Mouse (Mus musculus) lung, adult 18-20 months (tissue): ENCODE measurements around the gene Slco2a1.

Source experiments
- DNase-seq, 2 experiments: peaks; one replicate each; pipeline ENCODE4 v3.0.0; 2022; ENCODE audit warnings: mixed read lengths in 2 of 2

The Slco2a1 gene

DNA sequence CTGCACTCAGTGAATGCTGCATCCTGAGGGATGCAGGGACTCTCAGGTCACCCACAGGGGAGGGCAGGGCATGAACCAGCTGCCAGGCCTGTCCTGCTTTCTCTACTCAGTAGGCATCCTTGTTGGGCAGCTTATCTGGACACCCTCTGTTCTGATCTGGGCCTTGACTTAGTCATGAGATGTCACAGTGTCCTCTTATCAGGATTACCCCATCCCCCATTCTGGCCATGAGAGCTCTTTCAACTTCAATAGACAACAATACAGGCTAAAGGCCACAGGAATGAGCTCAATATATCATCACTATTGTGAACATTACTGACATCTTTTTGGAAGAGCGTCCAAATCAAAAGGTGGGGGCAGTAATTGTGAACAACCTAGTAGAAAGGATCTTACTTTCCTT, 3.4 kb upstream of the Slco2a1 start:
- DNase-seq = peak; percentile 20 to 61

DNA sequence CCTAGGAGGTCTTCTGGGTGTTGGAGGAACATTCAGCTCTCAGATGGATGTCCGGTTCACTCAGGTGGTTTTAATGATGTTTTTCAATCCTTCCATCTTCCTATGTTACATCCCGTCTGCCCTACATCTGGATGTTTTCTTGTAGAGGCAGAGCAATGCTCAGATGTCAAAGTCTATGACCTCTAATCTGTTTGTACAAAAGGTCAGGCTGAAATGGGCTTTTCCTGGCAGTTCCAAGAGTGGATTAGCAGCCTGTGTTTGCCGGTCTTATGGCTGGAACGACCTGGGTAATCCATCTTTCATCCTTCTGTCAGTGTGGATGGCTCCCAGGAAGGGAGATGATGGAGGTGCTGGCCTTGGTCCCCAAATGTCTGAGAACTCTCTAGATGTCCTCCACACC, 2.6 kb upstream of the Slco2a1 start:
- DNase-seq = no peak

DNA sequence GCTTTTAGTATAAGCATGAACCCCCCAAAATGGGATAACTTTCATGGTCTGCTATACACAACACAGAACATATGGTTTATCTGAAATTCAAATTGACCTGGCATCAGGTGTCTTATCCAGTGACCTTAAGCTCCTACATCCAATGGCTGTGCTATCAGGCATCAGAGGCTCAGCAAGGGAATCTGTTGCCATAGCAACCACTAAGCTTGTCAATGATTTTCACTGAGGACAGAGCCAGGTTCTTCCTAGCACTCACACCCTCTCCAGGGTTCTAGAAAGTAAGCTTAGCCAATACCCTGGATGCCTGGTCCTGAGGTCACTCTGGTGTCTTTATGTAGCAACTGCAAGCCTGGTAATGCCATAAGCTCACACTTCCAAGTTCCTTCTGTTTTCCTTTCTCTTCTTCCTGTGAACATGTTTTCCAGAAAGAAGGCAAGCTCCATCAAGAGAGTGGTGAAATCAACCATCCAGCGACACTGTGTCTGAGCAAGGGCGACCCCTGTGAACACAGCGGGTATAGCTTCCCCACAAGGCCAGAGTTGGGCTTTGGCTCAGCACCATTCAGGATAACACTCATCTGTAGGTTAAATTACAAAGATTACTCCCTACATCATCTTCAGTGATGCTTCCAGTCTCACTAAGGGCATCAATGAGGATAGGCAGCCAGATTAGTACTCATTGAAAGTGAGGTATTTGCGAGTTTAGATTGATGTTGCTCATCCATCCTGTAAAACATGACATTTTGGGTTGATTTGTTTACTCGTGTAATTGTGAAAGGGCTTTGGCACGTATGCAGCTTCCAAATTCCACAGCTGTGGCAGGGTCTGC, 2.0 kb downstream of the Slco2a1 start:
- DNase-seq = no peak

DNA sequence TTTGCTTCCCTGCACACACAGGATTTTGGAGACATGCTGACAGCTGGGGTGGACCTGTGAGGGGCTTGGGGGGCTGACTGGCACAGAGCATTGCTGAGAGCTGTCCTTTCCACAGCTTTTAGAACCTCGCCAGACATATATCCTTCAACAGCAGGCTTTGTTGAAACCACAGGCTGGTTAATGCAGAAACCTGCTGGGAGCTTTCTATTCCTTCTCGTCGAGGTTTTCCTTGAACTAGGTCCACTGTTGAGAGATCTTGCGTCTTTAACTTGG, 2.6 kb downstream of the Slco2a1 start:
- no peak for DNase-seq

DNA sequence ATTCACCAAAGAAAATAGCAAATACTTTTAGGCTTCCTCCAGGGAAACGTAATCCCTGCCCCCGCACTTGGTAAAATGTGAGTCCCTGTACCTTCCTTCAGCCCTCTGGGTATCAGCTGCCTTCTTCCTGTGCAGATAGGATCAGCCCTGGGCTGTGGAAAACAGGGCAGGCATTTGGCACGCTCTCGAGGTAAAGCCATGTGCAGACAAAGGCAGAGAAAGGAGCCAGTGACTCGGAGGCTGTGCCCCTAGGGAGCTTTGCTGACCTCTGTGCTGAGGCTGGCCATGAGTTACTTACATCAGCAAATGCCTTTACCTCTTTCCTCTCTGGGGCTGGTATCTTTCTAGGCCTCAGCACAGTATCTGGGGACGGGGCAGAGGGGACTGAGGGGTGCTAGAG, 4.4 kb downstream of the Slco2a1 start:
- peak; percentile 47 to 61 for DNase-seq

DNA sequence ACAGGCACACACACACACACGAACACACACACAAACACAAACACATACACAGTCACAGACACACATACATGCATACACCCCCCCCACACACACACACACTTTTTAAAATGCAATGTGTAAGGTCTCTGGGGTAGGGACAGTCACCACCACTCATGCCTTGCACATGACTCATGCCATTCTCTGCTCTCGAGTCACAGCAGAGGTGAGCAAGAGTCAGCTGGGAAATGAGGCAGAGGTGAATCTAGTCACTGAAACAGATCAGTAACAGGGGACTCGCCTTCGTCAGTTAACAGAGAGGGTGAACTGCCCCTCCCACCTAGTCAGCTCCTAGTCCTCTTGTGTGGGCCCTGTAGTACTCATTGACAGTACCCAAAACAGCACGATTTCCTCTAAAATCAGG, 5.3 kb downstream of the Slco2a1 start:
- DNase-seq = no peak

DNA sequence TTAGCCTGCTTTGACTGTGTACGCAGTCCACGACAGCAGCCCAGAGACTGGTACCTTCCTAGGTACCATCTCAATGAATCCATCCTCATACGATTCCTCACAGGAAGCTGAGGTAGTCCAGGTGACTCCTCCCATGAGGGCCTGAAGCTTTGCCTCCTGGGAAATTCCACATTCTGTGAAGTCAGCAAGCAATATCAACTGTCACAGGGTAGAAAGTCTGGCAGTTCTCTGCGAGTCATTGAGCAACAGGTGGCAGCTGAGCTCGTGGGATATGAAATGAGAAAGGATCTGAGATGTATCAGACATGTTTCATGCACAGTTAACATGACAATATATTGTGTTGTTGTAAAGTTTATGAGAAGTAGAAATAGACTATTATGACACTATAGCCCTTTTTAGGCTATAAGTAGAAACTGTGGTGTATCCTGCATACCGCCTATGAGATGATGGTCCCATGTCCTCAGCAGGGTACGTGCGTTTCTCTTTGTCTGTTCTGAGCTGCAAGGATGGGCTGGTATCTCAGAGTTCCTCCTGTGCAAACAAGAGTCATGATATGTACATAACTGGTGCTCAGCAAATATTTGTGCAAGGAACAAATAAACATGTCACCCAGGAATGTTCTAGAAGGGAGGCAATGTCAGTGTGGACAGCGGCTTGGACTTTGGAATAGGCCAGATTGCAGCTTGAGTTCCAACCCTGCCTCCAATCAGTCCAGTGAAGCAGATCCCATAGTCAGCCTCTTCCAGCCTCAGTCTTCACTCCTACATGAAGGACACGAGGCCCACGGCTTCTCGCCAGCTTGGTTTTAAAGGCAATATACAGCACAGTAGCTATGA, 7.5 kb downstream of the Slco2a1 start:
- DNase-seq = no peak

DNA sequence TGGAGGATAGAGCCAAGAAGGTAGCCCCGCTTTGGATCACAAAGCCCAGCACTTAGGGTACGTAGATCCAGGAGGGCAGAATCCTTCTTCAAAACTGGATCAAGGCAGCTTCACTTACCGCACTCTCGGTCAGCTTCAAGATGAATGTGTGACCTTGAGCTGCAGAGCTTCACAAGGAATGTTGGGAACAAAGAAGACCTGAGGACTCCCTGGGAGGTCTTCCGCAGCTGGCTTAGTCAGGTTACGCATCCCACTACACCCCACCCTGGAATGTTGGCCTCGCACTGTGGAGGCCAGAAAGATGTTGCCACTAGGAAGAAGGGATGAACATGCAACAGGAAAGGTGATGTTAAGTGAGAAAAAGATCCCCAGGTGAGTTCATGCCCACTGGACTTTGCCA, 11.9 kb downstream of the Slco2a1 start:
- DNase-seq = no peak

DNA sequence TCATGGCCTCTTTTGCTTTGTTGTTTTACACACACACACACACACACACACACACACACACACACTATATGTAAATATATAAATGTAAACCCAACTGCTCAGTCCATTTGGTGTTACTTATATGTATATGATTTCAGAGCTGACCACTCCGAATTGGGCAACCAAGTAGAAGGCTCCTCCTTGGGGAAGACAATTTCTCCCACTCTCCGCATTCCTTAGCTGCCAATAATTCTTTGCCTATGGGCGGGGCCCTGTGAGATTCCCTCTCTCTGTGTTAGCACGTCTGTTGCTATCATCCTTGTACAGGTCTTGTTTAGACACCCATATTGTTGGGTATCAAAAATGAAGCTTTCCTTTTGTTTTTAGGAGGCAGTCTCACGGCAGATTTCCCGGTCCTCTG, 15.8 kb downstream of the Slco2a1 start:
- no peak for DNase-seq

DNA sequence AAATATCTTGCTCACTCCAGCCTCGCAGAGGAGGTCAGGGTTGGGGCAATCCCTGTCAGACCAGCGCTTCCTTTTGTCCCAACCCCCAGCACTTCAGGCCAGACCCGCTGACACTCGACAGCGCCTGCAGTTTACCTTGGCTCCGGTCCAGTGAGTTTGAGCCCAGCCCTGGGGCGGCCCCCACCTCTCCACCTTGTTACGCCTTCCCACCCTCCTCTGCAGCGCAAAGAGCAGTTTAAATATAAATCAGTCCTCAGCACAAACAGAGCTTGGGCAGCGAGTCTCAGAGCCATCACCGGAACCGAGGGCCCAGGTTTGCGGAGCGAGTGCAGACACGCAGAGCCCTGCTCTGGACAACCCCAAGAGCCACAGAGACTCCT, 19.2 kb downstream of the Slco2a1 start:
- DNase-seq = peak; percentile 93 to 95

DNA sequence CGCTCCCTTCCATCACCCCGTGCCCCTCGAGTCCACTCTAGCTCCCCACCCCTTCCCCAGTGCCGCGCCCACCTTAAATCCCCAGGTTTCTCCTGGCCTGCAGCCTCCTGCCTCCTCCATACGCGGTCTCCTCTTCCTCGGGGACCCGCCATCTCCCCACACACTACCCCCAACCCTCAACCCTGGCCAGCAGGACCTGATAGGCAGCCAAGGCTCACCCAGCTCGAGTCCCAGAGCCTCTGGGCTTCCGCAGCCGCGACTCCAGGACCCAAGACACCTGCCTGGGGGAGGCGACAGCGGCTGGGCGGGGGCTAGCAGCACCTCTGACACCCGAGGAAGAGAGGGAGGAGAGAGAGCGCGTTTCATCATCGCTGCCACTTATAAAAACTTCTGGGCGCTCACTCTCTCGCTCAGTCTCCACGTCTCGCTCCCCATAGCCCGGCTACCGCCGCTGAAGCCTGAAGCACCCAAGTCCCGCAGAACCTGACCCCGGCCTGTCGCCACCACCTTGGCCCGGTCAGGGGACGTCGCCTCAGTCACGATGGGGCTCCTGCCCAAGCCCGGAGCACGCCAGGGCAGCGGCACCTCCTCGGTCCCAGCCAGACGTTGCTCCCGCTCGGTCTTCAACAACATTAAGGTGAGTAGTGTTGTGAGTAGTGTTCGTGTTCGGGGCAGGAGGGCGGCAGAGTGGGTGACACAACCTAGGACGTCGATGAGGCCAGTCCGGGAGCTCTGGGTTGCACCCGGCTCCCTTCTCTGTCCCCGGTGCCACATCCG, 19.8 kb downstream of the Slco2a1 start:
- DNase-seq = peak; percentile 72 to 84

DNA sequence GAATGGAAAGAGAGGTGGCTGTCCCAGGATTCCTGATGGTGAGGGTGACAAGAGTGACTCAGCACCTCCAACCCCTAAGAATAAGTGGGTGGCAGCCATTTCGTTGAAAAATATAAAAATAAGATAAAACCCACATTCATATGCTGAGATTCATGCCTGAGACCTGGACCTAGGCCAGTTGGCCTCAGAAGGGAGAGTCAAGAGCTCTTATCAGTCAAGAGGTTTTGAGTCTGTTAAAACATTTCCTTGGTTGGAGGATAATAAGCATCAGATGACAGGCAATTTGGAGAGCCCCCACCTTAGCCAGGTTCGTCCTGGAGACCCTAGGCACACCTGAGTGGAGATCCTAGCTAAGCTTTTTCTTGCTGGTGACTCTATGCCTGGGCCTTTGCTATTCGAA, 21.6 kb downstream of the Slco2a1 start:
- DNase-seq = peak; percentile 57 to 68

DNA sequence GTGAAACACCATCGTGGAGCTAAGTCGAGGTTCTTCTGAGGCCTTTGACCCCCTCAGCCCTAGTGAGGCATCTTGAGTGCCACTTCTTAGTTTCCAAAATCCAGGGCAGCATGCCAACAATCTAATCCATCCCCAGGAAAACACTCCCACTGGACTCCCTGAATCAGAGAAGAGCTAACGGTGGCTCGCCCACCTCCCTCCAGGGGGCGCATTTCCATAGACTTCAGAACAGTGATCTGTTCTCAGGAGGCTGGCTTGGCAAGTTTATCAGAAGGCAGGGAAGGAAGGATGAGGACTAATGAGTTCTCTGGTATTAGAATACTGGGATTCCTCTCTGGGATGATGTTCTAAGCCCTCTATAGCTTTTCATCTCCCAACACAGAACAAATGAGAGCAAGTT, 24.9 kb downstream of the Slco2a1 start:
- DNase-seq = peak; percentile 68 to 83

DNA sequence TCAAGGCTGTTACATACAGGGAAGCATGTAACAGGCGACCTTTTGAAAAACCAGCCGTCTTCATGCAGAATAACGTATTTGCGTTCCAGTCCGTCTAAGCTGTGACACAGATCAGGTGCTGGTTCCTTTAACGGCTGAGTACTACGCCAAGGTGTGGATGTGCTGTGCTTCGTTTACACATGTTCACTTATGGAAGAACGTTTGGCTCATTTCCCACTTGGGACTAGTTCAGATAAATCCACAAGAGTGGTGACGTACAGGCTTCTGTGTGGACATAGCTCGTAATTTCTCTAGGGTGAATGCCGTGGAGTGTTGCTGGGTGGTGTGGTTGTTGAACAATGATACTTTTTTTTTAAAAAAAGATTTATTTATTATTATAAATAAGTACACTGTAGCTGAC, 26.2 kb downstream of the Slco2a1 start:
- DNase-seq = no peak

DNA sequence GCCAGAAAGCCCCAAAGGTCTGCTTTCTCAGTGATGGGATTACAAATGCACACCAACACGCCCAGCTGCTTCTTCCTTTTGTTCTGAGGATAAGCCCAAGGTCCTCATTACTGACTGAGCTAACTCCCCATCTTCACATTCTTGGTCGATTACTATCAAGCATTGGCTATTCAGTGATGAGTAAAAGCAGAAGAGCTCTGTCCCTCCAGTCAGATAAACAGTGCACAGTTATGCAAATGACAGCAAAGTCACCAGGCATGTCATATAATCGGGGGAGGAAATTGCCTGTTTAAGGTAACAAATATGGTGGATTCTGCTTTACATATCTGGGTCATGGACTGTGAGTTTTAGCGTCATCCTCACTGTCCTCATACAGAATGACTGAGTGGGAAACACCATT, 35.6 kb downstream of the Slco2a1 start:
- DNase-seq = no peak

DNA sequence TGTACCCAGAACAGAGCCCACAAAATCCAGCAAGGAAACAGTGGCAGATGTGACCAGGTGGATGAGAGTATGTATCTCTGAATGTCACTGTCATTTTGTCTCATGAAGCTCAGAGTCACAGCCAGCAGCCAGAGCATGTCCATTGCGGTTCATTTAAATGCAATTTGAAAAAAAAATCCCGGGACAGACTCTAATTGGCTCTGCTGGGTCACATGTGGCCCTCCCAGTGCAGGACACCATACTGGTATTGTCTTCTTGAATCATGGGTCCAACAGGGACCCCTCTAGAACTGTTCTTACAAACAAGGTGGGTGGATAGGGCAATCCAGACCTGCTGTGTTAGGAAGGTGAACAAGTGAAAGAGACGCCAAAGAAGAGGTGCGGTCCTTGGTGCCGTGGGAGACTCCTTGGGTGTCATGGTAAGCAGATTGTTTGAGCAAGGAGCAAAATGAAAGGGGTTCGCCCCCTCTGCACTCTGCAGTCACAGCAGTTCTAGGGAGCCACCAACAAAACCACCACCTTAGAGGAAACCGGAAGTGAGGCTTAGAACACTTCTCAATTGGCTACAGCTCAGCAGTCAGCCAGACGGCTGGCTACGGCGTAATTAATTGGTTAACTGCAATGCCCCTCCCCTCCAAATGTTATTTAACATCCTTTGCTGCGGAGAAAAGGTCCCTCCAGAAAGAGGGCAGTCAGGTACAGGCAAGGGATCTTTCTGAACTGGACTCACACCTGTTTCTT, 38.8 kb downstream of the Slco2a1 start:
- no peak for DNase-seq

DNA sequence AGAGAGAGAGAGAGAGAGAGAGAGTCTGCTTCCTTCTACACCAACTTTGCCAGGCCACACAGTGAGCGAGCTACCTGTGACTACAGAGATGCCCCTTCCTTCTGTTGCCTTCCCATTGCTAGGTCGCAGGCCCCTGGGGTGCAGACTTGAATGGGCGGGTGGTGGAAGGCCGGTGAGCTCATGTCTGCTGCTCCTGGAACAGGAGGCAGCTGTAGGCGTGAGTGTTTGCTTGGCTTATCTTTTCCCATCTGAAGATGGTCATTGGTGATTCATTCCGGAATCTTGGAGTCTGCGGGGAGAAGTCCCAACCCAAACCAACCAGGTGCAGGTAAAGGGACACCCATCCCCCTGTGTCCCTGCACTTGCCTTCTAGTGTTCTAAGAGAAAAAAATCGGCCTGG, 40.5 kb downstream of the Slco2a1 start:
- no peak for DNase-seq

DNA sequence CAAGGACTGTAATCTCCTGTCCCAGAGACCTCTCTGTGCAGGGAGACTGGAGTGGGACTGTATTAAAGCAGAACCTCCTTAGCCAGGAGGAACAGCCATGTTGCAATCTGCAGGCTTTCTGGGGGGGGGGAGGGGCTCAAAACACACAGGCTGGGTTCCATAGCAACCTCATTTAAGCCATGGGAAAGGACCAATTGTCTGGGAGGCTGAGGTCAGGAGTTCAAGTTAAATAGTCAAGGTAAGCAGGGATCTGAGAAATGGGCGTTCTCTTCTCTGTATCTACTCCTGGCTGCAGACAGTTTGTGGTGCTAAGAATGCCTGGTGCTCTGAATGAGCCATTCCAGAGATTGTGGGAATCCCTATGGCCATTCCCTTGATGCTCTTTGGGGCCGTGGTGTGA, 41.5 kb downstream of the Slco2a1 start:
- no peak for DNase-seq

DNA sequence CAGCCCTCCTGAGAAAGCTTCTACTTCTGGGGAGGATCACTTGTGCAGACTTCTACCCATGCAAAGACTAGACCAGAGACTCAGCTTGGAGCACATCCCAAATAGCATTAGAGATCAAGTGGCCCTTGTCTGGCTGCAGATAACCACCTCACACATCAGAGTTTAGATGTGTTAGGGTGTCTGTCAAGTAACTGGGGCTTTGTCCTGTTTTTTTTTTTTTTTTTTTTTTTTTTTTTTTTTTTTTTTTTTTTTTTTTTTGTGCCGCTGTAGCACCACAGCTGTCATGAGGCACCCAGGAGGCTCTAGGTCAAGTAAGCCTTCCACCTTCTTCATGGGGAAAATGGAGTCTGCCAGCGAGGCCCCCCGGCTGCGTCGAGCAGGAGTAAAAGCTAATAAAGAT, 42.7 kb downstream of the Slco2a1 start:
- no peak for DNase-seq

DNA sequence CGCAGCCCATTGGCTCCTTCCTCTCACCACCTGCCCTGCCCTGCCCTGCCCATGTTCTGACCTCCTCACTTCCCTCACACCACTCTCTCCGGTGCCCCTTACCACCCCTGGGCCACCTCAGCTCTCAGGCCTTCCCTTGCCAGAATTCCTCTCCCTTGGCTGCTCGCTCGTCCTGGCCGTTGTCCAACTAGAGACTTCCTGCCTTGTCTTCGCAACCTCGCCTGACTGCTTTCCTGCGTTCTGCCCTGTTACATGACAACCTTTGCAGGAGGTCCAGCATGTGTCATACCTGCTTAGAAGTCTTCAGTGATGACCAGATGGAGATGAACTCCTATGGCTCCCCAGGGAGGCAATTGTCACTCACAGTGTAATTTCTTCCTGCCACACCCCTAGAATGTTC, 43.7 kb downstream of the Slco2a1 start:
- DNase-seq = peak; percentile 59 to 67

DNA sequence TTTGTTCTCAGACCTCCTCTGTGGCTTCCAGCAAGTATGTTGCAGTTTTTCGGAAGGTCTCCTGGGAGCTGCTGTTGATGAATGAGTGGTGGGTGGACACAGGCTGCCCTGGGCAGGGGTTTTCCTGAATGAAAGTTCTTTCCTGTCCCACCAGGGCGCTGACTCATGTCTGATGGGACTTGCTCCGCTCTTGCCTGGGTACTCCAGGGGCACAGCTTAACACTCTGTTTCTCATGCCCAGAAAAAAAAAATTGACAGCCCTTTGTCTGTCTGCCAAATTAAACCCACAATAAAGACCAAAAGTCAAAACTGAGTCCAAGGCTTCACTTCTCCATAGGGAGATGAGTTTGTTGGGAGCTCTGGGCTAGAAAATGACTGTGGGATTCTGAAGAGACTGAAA, 44.9 kb downstream of the Slco2a1 start:
- no peak for DNase-seq

DNA sequence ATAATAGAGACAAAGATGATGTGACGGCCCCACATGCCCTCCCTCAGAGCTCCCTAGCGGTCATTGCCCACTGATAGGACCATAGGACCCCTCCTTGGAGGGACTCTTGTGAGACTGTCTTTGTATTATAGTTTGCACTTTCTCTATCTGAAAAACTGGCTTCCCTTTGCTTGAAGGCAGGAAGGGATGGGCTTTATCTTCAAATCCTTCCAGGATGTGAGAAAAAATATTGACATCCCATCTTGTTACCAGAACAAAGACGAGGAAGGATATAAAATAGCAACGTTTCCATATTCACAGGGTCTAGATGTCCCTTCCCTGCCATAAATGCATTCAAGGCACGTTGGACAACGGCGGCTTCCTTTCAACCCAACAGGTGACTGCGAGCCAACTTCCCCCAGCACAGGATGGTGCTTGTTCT, 48.5 kb downstream of the Slco2a1 start:
- DNase-seq = peak; percentile 44 to 70

DNA sequence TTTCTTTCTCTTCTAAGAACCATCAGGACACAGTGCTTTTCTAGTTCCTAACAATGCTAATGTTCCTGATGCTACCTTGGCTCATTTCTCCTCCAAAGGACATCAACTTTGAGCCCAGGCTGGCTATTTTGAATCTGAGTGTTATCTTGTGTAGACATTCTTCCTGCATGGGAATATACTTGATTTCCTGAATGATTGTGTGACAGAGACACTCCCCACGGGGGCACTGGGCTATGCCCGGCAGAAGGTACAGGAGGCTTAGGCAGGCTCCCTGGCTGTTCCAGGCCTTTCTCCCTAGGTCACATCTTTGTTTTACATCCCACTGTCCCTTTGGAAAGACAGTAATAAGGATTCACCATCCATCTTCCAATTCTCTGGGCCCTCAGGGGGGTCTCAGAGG, 49.8 kb downstream of the Slco2a1 start:
- DNase-seq = peak; percentile 41 to 71
